Mouse (Mus musculus) kidney, embryonic 14.5 days (tissue): ENCODE results near the gene N4bp1. TPM values are rescaled to one million over a fixed set of nuclear protein-coding genes. Genes with fewer than 3 reads are reported as not detected.
A peak's percentile ranks its signal among the peaks of the same experiment; 100 is the strongest.

Experiments used
- ATAC-seq: fragments of 200-750 bp; cut with Nextera tagmentation; 2 replicates; pipeline ENCODE4 v1.8.0; 2017; ENCODE audit warnings: moderate number of reproducible peaks, mild to moderate bottlenecking, moderate TSS enrichment, moderate library complexity; ENCODE audit not compliant: low FRiP score, low TSS enrichment
- H3K27ac ChIP-seq: fragments of 300-500 bp; sonication (generic); 2 replicates; pipeline ENCODE4 v1.5.1; 2014; ENCODE audit warnings: low read depth, mild to moderate bottlenecking, low read length, moderate library complexity, mixed read lengths
- H3K27me3 ChIP-seq: fragments of 300-500 bp; sonication (generic); 2 replicates; pipeline ENCODE4 v1.6.1; 2014; ENCODE audit warnings: mild to moderate bottlenecking, low read length; ENCODE audit not compliant: control insufficient read depth, insufficient read depth
- H3K36me3 ChIP-seq: fragments of 300-500 bp; sonication (generic); 2 replicates; pipeline ENCODE4 v1.6.1; 2014; ENCODE audit warnings: low read length, mixed read lengths; ENCODE audit not compliant: control insufficient read depth, insufficient read depth
- H3K4me1 ChIP-seq: fragments of 300-500 bp; sonication (generic); 2 replicates; pipeline ENCODE4 v1.6.1; 2014; ENCODE audit warnings: low read length, mixed read lengths; ENCODE audit not compliant: control insufficient read depth, insufficient read depth
- H3K4me2 ChIP-seq: fragments of 300-500 bp; sonication (generic); replicated peaks from 2 replicates; pipeline ENCODE4 v1.6.1; 2014; ENCODE audit warnings: low read depth, mild to moderate bottlenecking, low read length
- H3K4me3 ChIP-seq: fragments of 300-500 bp; sonication (generic); 2 replicates; pipeline ENCODE4 v1.5.1; 2014; ENCODE audit warnings: mild to moderate bottlenecking, low read length
- H3K9ac ChIP-seq: fragments of 300-500 bp; sonication (generic); 2 replicates; pipeline ENCODE4 v1.6.1; 2014; ENCODE audit warnings: low read depth, mild to moderate bottlenecking, low read length, moderate library complexity
- H3K9me3 ChIP-seq: fragments of 300-500 bp; sonication (generic); 2 replicates; pipeline ENCODE4 v1.6.1; 2016; ENCODE audit warnings: low read length; ENCODE audit not compliant: control insufficient read depth
- WGBS: fragments of 180-500 bp; shearing (Covaris S2); extraction: QIAGEN DNeasy Blood & Tissue Kit; methylation state at CpG from one replicate; pipeline ENCODE4 v1.1.7; 2014; 5-methylcytosine and 5-hydroxymethylcytosine counted together
- polyA plus RNA-seq: library from polyadenylated mRNA; unstranded; fragments of >200 nt; fragmentation: Nextera tagmentation; extraction: Ambion mirVana; gene quantifications from 2 replicates; pipeline ENCODE4 v1.2.1, GENCODE M21; 2014

The N4bp1 gene
- polyA plus RNA-seq, 1 experiment from 2014 or later: 13.2 TPM

GRCm38 (mm10) chr8:86828925-86829324, 56.1 kb downstream of the N4bp1 start:
- Histone ChIP-seq H3K36me3 (no peaks in the 10 kb centered on the region), H3K27me3 (no peaks in the 10 kb centered on the region), H3K4me2 (no peak overlapping the region), H3K4me1 (no peaks in the 10 kb centered on the region), H3K4me3 (no peak overlapping the region), H3K9ac (no peak overlapping the region), H3K27ac (no peak overlapping the region), H3K9me3 (no peaks in the 10 kb centered on the region)
- ATAC-seq: no peak
- 54% methylated on average over 2 of the region's 2 CpGs for WGBS

GRCm38 (mm10) chr8:86827199-86827598, 57.9 kb downstream of the N4bp1 start:
- 95% methylated on average over 5 of the region's 5 CpGs for WGBS
- H3K4me1 ChIP-seq: no peaks in the 10 kb centered on the region

GRCm38 (mm10) chr8:86826538-86826937, 58.5 kb downstream of the N4bp1 start:
- Histone ChIP-seq H3K9me3 (no peaks in the 10 kb centered on the region), H3K4me3 (no peak overlapping the region), H3K27me3 (no peaks in the 10 kb centered on the region), H3K36me3 (no peaks in the 10 kb centered on the region), H3K9ac (no peak overlapping the region), H3K4me1 (no peaks in the 10 kb centered on the region), H3K4me2 (no peak overlapping the region), H3K27ac (no peak overlapping the region)
- ATAC-seq: no peak

More at GRCm38 (mm10) chr8:86827199-86827598, 57.9 kb downstream of the N4bp1 start:
- Histone ChIP-seq H3K36me3 (no peaks in the 10 kb centered on the region), H3K4me2 (no peak overlapping the region), H3K27me3 (no peaks in the 10 kb centered on the region), H3K4me3 (no peak overlapping the region), H3K9me3 (no peaks in the 10 kb centered on the region), H3K9ac (no peak overlapping the region), H3K27ac (no peak overlapping the region)
- no peak for ATAC-seq

GRCm38 (mm10) chr8:86825674-86826448, 59.2 kb downstream of the N4bp1 start:
- Histone ChIP-seq H3K4me2 (no peak overlapping the region), H3K4me1 (peaks cover 3% of the 10 kb centered on the region; the same call in 1 of the 2 replicates), H3K27ac (no peak overlapping the region), H3K9me3 (no peaks in the 10 kb centered on the region), H3K27me3 (no peaks in the 10 kb centered on the region), H3K9ac (no peak overlapping the region), H3K36me3 (no peaks in the 10 kb centered on the region), H3K4me3 (no peak overlapping the region)
- 86% methylated on average over 9 of the region's 9 CpGs for WGBS
- ATAC-seq: no peak

- Histone ChIP-seq H3K9ac (no peak overlapping the region), H3K27me3 (no peaks in the 10 kb centered on the region), H3K27ac (no peak overlapping the region), H3K4me1 (peaks cover 5% of the 10 kb centered on the region; the same call in 1 of the 2 replicates), H3K4me2 (no peak overlapping the region), H3K9me3 (no peaks in the 10 kb centered on the region), H3K4me3 (no peak overlapping the region), H3K36me3 (no peaks in the 10 kb centered on the region)
- no peak for ATAC-seq
- 79% methylated on average over 4 of the region's 4 CpGs for WGBS
Observed at GRCm38 (mm10) chr8:86824735-86825134, 60.3 kb downstream of the N4bp1 start.

GRCm38 (mm10) chr8:86820756-86821201, 64.3 kb downstream of the N4bp1 start:
- no peak overlapping the region for H3K9ac ChIP-seq
- H3K4me2 ChIP-seq: no peak overlapping the region
- WGBS: 5% methylated on average over 3 of the region's 3 CpGs
- no peaks in the 10 kb centered on the region for H3K36me3 ChIP-seq
- H3K4me1 ChIP-seq: peaks cover 5% of the 10 kb centered on the region; the same call in 1 of the 2 replicates
- H3K27ac ChIP-seq: no peak overlapping the region
- no peaks in the 10 kb centered on the region for H3K27me3 ChIP-seq
- H3K4me3 ChIP-seq: no peak overlapping the region
- no peaks in the 10 kb centered on the region for H3K9me3 ChIP-seq
- ATAC-seq: peak; percentile 76

- Histone ChIP-seq H3K4me3 (no peak overlapping the region), H3K9me3 (no peaks in the 10 kb centered on the region), H3K4me1 (peaks cover 5% of the 10 kb centered on the region; the same call in 1 of the 2 replicates), H3K27ac (0 out of 2 replicates have a peak overlapping the region, but pooled peaks have one; percentile 18), H3K27me3 (no peaks in the 10 kb centered on the region), H3K36me3 (no peaks in the 10 kb centered on the region), H3K9ac (no peak overlapping the region), H3K4me2 (no peak overlapping the region)
- WGBS: 50% methylated on average over 2 of the region's 2 CpGs
- no peak for ATAC-seq
Observed at GRCm38 (mm10) chr8:86820186-86820755, 64.8 kb downstream of the N4bp1 start.

- no peak for ATAC-seq
- H3K27ac ChIP-seq: no peak overlapping the region
- no peaks in the 10 kb centered on the region for H3K36me3 ChIP-seq
Observed at GRCm38 (mm10) chr8:86819426-86819825, 65.6 kb downstream of the N4bp1 start.

More at GRCm38 (mm10) chr8:86819426-86819825, 65.6 kb downstream of the N4bp1 start:
- Histone ChIP-seq H3K27me3 (no peaks in the 10 kb centered on the region), H3K9me3 (no peaks in the 10 kb centered on the region), H3K4me2 (no peak overlapping the region), H3K9ac (no peak overlapping the region), H3K4me3 (no peak overlapping the region), H3K4me1 (peaks cover 5% of the 10 kb centered on the region; the same call in 1 of the 2 replicates)
- 46% methylated on average over 6 of the region's 6 CpGs for WGBS
